Mouse (Mus musculus) bone marrow, adult 2 months (tissue): ENCODE results near the gene Gm49387.

ENCODE experiments used
- CTCF ChIP-seq: fragments of 200-500 bp; IDR thresholded peaks from 2 replicates; pipeline ENCODE4 v1.5.1; 2011; ENCODE audit warnings: low read length, control low read depth; ENCODE audit not compliant: control insufficient read depth, insufficient read depth
- POLR2A ChIP-seq: fragments of 200-500 bp; IDR thresholded peaks from 2 replicates; pipeline ENCODE4 v1.6.1; 2011; ENCODE audit warnings: low read depth, mild to moderate bottlenecking, control low read depth, low read length, borderline replicate concordance; ENCODE audit not compliant: control insufficient read depth

DNA sequence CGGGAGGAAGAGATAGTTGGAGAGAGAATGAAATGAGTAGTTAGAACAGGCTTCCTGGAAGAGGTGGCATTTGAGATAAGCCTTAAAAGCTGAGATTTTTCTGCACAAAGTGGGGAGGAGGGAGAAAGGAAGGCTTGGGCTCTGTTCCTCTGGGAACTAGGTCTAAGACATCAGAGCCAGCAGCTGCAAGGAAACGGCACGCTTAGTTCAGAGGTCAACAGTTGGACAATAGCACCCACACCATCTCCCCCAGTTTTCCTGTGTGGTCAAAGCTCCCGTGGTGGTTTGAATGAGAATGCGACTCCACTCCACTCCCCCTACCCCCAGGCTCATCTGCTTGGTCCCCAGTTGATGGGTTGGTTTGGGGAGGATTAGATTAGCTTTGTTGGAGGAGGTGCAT, 81.5 kb downstream of the Gm49387 start:
- TF ChIP-seq POLR2A (no peak), CTCF (no peak)
